Mouse (Mus musculus) CH12.LX (cell line): ENCODE data around the gene Hist1h3b.

Source experiments
- CTCF ChIP-seq, 2 experiments: IDR thresholded peaks in 1 of 2; conservative IDR thresholded peaks in 1 of 2; 2 replicates each; pipeline ENCODE4 v1.5.1; 2011 to 2012; ENCODE audit warnings: low read depth in 2 of 2, low read length in 2 of 2, improper control_type of control experiment in 1 of 2, inconsistent platforms in 1 of 2, mild to moderate bottlenecking in 1 of 2, moderate library complexity in 1 of 2
- MAX ChIP-seq: IDR thresholded peaks from 2 replicates; pipeline ENCODE4 v1.6.1; 2011; ENCODE audit warnings: low read length, improper control_type of control experiment
- POLR2A ChIP-seq: IDR thresholded peaks from 2 replicates; pipeline ENCODE4 v1.6.1; 2011; ENCODE audit warnings: low read depth, mild to moderate bottlenecking, improper control_type of control experiment, low read length
- USF1 ChIP-seq: IDR thresholded peaks from 2 replicates; pipeline ENCODE4 v1.6.1; 2014; ENCODE audit warnings: low read depth, mild to moderate bottlenecking, inconsistent platforms, low read length, improper control_type of control experiment
- ZMIZ1 ChIP-seq: IDR thresholded peaks from 2 replicates; pipeline ENCODE4 v1.6.1; 2012; ENCODE audit warnings: low read depth, mild to moderate bottlenecking, inconsistent platforms, low read length, improper control_type of control experiment

DNA sequence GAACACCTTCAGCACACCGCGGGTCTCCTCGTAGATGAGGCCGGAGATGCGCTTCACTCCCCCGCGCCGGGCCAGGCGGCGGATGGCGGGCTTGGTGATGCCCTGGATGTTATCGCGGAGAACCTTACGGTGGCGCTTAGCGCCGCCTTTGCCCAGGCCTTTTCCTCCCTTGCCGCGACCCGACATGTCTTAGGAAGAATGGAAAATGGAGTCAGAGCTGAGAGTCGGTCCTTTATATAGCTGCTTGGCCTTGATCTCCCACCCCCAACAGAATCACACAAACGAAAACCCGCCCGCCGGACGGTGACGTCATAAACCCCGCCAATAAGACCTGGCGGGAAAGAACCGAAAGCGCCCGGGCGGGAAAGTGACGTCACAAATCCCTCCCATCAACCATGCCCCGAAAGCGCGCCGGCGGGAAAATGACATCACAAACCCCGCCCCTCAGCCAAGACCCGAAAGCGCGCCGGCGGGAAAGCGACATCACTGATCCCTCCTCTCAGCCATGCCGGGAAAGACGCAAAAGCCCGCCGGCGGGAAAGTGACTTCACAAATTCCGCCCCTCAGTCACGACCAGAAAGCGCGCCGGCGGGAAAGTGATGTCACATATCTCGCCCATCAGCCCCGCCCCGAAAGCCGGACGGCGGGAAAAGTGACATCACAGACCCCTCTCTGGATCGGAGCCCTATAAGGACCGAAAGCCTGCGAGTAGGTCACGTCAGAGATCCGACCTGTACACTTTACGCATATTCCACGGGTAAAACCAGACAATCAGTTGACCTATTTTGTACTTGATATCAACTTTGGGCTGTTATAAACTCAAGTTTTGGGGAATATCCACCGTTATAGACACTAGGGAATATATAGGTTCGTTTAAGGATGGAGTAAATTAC lies 9.2 kb downstream of the Hist1h3b start, which contains the start of gene Hist1h4a:
- TF ChIP-seq POLR2A (peak; percentile 73), MAX (peak; percentile 84), CTCF (conservative IDR thresholded peaks at IDR 0.05 in 1 of 2, IDR thresholded peaks at IDR 0.05 in 1 of 2; ENCODE audit: low read depth in 2 of 2, low read length in 2 of 2) (no peak), USF1 (no peak), ZMIZ1 (peak; percentile 96)
